Mouse (Mus musculus) heart, embryonic 11.5 days (tissue): ENCODE results near the gene Zfp954. TPM values are rescaled to one million over a fixed set of nuclear protein-coding genes. Genes with fewer than 3 reads are reported as not detected.
"Not testable (repeated sequence)": the region's sequence is repeated elsewhere in the genome, so short reads cannot be mapped to it uniquely, and the experiment has no call there.

Source experiments
- ATAC-seq: fragments of 200-750 bp; cut with Nextera tagmentation; replicated peaks from 2 replicates; pipeline ENCODE4 v1.8.0; 2017; ENCODE audit warnings: moderate library complexity; ENCODE audit not compliant: insufficient number of reproducible peaks, low FRiP score, low TSS enrichment
- H3K27ac ChIP-seq: fragments of 300-500 bp; sonication (generic); 2 replicates; pipeline ENCODE4 v1.5.1; 2014; ENCODE audit warnings: mild to moderate bottlenecking, low read depth, low read length
- H3K27me3 ChIP-seq: fragments of 300-500 bp; sonication (generic); 2 replicates; pipeline ENCODE4 v1.6.1; 2014; ENCODE audit warnings: mild to moderate bottlenecking, low read length, mixed read lengths; ENCODE audit not compliant: control insufficient read depth, insufficient read depth
- H3K36me3 ChIP-seq: fragments of 300-500 bp; sonication (generic); 2 replicates; pipeline ENCODE4 v1.6.1; 2014; ENCODE audit warnings: mild to moderate bottlenecking, low read length, moderate library complexity, mixed read lengths; ENCODE audit not compliant: control insufficient read depth, insufficient read depth
- H3K4me1 ChIP-seq: fragments of 300-500 bp; sonication (generic); 2 replicates; pipeline ENCODE4 v1.6.1; 2014; ENCODE audit warnings: low read length; ENCODE audit not compliant: control insufficient read depth, insufficient read depth
- H3K4me2 ChIP-seq: fragments of 300-500 bp; sonication (generic); 2 replicates; pipeline ENCODE4 v1.6.1; 2014; ENCODE audit warnings: mild to moderate bottlenecking, moderate library complexity
- H3K4me3 ChIP-seq: fragments of 300-500 bp; sonication (generic); 2 replicates; pipeline ENCODE4 v1.5.1; 2014; ENCODE audit warnings: low read depth, low read length
- H3K9ac ChIP-seq: fragments of 300-500 bp; sonication (generic); 2 replicates; pipeline ENCODE4 v1.6.1; 2014; ENCODE audit warnings: mild to moderate bottlenecking, low read depth, low read length, moderate library complexity
- H3K9me3 ChIP-seq: fragments of 300-500 bp; sonication (generic); replicated peaks from 2 replicates; pipeline ENCODE4 v1.6.1; 2016; ENCODE audit warnings: low read length; ENCODE audit not compliant: control insufficient read depth
- WGBS: fragments of 180-500 bp; shearing (Covaris S2); extraction: QIAGEN DNeasy Blood & Tissue Kit; methylation state at CpG from one replicate; pipeline ENCODE4 v1.1.7; 2014; ENCODE audit not compliant: insufficient replicate concordance; 5-methylcytosine and 5-hydroxymethylcytosine counted together
- polyA plus RNA-seq: library from polyadenylated mRNA; unstranded; fragments of >200 nt; fragmentation: Nextera tagmentation; extraction: Ambion mirVana; gene quantifications from 2 replicates; pipeline ENCODE4 v1.2.1, GENCODE M21; 2014

Zfp954 gene
- 7.6 and 9.7 TPM in 2 replicates for polyA plus RNA-seq

DNA sequence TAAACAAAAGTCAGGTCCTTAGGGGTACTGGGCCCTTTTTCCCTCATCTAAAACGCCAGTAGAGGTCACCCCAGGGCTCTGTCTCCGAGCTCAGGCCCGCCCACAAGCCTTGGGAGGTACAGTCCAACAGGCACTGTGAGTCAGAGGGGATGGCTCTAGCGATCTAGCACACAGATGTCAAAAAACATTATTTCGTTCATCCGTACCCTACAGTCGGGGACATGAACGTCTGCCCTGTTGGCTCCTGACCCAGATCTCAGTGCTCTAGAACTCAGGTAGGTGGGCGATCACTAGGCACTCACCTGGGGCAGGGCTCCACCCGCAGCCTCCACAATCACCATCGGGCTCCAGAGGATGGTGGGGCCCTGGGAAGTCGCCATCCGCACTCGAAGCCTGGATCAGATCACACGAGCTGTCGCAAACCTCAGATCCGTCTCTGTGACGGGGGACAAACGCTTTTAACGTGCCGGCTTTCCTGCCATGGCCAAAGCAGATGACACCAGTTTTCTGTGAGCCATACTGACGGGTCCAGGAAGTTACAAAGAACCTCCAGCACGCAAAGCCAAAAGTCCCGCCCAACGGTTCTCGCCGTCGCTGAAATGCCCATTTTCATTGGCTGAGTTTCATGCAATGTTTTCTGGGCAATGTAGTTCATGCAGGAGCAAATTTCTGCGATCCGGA is at the start of gene Zfp954:
Gene Zfp954, minus strand, starts transcription at position 568 of the 681 bp plus-strand sequence.
- Histone ChIP-seq H3K9me3 (no peaks in the 10 kb centered on the region), H3K36me3 (no peaks in the 10 kb centered on the region), H3K4me2 (peak within 1 kb of the TSS; percentile 64), H3K27me3 (no peaks in the 10 kb centered on the region), H3K4me1 (0 out of 2 replicates have a peak, but pooled peaks cover 2% of the 10 kb centered on the region), H3K4me3 (peak within 1 kb of the TSS; percentile 66), H3K9ac (peak within 1 kb of the TSS; percentile 67), H3K27ac (no peak within 1 kb of the TSS)
- WGBS, result under 1% methylated on average over 30 of the region's 30 CpGs
- peak; percentile 92 for ATAC-seq

- Histone ChIP-seq H3K9me3 (no peaks in the 10 kb centered on the region), H3K4me3 (no peak overlapping the region), H3K9ac (no peak overlapping the region), H3K27me3 (no peaks in the 10 kb centered on the region), H3K4me2 (no peak overlapping the region), H3K36me3 (no peaks in the 10 kb centered on the region), H3K4me1 (no peaks in the 10 kb centered on the region), H3K27ac (no peak overlapping the region)
- WGBS, result 84% methylated on average over 15 of the region's 15 CpGs
- ATAC-seq, result no peak
Measured at GRCm38 (mm10) chr7:7145991-7146608, 24.8 kb upstream of the Zfp954 start.

GRCm38 (mm10) chr7:7144215-7144614 is 22.9 kb upstream of the Zfp954 start:
- no peaks in the 10 kb centered on the region for H3K4me1 ChIP-seq
- H3K27me3 ChIP-seq, result no peaks in the 10 kb centered on the region
- H3K4me3 ChIP-seq, result no peak overlapping the region
- 86% methylated on average over 1 of the region's 1 CpGs for WGBS
- ATAC-seq, result no peak
- no peak overlapping the region for H3K4me2 ChIP-seq
- no peak overlapping the region for H3K27ac ChIP-seq
- H3K9me3 ChIP-seq, result no peaks in the 10 kb centered on the region
- H3K9ac ChIP-seq, result no peak overlapping the region
- no peaks in the 10 kb centered on the region for H3K36me3 ChIP-seq

DNA sequence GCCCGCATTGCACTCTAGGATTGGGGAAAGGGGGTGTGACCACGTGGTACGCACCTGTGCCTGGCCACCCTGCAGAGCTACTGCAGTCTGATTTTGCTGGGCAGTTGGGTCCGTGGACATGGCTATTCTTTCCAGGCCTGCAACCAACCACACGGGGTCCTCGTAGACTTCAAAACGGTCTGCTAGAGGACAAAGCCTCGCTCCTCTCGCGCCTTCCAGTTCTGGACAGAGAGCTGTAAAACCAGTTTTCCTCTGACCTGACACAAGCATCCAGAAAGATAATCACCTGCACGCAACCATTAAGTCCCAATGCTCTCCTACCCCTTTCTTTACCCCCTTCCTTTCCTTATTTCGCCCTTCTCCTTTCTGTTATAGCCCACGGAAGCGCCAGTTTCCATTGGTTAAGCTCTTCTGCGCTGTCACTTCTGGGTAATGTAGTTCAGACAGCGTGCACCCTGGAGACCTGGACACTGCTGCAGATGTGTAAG is 15.1 kb upstream of the Zfp954 start, which contains the start of gene Zfp773:
Gene Zfp773, minus strand, starts transcription at position 377 of the 488 bp plus-strand sequence.
- H3K27ac ChIP-seq, result no peak within 1 kb of the TSS
- H3K4me2 ChIP-seq, result peak within 1 kb of the TSS; percentile 55

GRCm38 (mm10) chr7:7132751-7133150 is 11.5 kb upstream of the Zfp954 start:
- no peak overlapping the region for H3K27ac ChIP-seq
- H3K36me3 ChIP-seq, result no peaks in the 10 kb centered on the region
- ATAC-seq, result no peak
- no peaks in the 10 kb centered on the region for H3K9me3 ChIP-seq
- no peaks in the 10 kb centered on the region for H3K4me1 ChIP-seq
- H3K9ac ChIP-seq, result no peak overlapping the region
- H3K4me3 ChIP-seq, result no peak overlapping the region
- WGBS, result 73% methylated on average over 8 of the region's 8 CpGs
- H3K4me2 ChIP-seq, result no peak overlapping the region
- H3K27me3 ChIP-seq, result no peaks in the 10 kb centered on the region

More for the DNA sequence above, 15.1 kb upstream of the Zfp954 start, which contains the start of gene Zfp773:
- Histone ChIP-seq H3K4me3 (peak within 1 kb of the TSS; percentile 52), H3K27me3 (no peaks in the 10 kb centered on the region), H3K36me3 (no peaks in the 10 kb centered on the region), H3K4me1 (no peaks in the 10 kb centered on the region), H3K9me3 (no peaks in the 10 kb centered on the region), H3K9ac (peak within 1 kb of the TSS; percentile 75)
- ATAC-seq, result peak; percentile 87
- 7% methylated on average over 16 of the region's 16 CpGs for WGBS

DNA sequence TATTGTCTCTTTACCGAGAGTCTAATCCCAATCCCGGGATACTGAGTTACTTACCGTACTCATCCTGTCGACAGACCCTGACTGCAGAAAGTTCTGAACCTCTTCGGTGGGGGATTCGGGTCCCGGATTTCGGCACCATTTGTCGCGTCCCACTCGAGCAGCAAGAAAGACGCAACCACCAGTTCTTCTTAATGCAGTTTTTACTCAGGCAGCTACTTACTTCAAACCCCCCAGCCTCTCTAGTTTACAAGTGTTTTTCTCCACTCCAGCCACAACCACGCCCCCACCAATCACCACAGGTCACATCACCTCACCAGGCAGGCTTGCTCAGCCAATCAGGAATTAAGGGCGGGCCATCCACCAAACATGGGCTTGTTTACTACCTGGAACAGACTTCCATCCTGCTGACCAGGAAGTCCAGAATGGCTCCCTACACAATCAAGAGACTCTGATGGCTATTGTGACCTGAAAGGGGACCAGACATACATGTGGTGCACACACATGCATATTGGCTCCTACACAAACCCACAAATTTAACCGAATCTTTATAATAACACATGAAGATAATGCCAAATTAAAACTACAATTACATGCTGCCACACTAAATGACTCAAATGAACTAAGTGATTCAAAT is 9.3 kb upstream of the Zfp954 start:
- 83% methylated on average over 14 of the region's 15 CpGs for WGBS
- ATAC-seq, H3K4me2 ChIP-seq, H3K27ac ChIP-seq, H3K4me3 ChIP-seq, H3K27me3 ChIP-seq, H3K36me3 ChIP-seq, H3K9ac ChIP-seq, H3K4me1 ChIP-seq, H3K9me3 ChIP-seq: not testable (repeated sequence)

DNA sequence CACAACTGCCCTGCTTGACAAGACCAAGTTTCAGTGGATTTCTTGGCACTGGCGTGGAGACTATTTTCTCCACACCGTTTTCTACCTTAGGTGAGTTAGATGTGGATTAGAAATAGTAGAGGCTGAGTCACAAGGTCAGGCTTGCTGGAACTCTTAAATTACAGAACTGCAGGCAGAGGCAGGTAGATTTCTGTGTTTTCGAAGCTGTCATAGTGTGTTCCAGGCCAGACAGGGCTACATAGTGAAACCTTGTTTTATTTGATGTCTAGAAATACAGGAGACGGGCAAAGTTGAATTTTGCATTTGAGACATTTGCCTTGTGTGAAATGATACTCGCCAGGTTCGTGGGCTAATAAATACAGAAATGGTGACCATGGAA is 303 bp upstream of the Zfp954 start:
- Histone ChIP-seq H3K9me3 (no peaks in the 10 kb centered on the region), H3K36me3 (no peaks in the 10 kb centered on the region), H3K4me1 (0 out of 2 replicates have a peak, but pooled peaks cover 2% of the 10 kb centered on the region), H3K4me3 (peak overlapping the region; percentile 66), H3K27me3 (no peaks in the 10 kb centered on the region), H3K9ac (no peak overlapping the region), H3K27ac (no peak overlapping the region), H3K4me2 (peak overlapping the region; percentile 64)
- no peak for ATAC-seq
- WGBS, result 50% methylated on average over 6 of the region's 6 CpGs

- ATAC-seq, result no peak
- no peaks in the 10 kb centered on the region for H3K9me3 ChIP-seq
- H3K4me1 ChIP-seq, result 0 out of 2 replicates have a peak, but pooled peaks cover 2% of the 10 kb centered on the region
- peaks cover 9% of the 10 kb centered on the region for H3K36me3 ChIP-seq
- WGBS, result 89% methylated on average over 2 of the region's 2 CpGs
- H3K4me2 ChIP-seq, result no peak overlapping the region
- H3K27me3 ChIP-seq, result no peaks in the 10 kb centered on the region
- no peak overlapping the region for H3K27ac ChIP-seq
- H3K4me3 ChIP-seq, result no peak overlapping the region
- no peak overlapping the region for H3K9ac ChIP-seq
Measured at GRCm38 (mm10) chr7:7118441-7118840, 2.8 kb downstream of the Zfp954 start.
